Mouse (Mus musculus) brain, embryonic 14.5 days (tissue): ENCODE results near the gene Plin3.

Experiments
- CTCF ChIP-seq: fragments of 200-500 bp; IDR thresholded peaks from 2 replicates; pipeline ENCODE4 v1.5.1; 2012; ENCODE audit warnings: inconsistent platforms, mild to moderate bottlenecking, moderate library complexity, borderline replicate concordance; ENCODE audit not compliant: insufficient read depth, insufficient read length; ENCODE audit errors: extremely low read depth
- POLR2A ChIP-seq: fragments of 200-500 bp; IDR thresholded peaks from 2 replicates; pipeline ENCODE4 v1.6.1; 2012; ENCODE audit warnings: mild to moderate bottlenecking, inconsistent platforms, borderline replicate concordance; ENCODE audit not compliant: poor library complexity, insufficient read depth, insufficient read length, severe bottlenecking; ENCODE audit errors: extremely low read depth

DNA sequence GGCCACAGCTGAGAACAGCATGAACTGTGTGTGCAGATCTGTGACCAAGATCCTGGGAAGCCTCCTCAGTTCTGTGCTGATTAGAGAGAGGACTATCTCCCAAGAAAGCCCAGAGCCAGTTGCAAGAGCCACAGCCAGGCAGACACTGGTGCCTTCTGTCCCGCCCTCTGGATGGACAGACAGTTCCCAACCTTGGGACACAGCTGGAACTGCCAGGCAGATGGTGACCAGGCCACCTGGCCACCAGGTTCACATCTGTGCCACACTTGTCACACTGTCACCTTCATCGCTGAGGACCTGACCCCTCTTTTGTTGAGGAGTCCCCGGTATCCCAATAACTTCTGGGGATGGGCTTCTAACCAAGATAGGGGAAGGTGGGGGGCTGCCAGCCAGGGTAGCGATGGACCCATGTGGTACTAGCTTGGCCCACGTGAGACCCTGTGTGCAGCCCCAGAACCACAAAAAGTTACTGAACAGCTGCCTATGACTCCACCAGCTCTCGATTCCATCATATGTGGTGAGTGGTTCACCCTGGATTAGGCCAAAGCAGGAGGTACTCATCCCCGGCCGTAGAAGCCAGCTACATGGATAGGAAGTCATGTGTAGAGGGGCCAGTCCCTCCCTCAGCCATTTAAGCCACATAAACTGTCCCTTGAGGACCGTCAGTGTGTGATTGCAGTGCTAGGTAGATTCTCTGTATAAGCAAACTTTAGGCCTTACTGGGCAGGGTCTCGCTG is 33.2 kb downstream of the Plin3 start:
- TF ChIP-seq CTCF = no peak
- no peak for TF ChIP-seq POLR2A
